Mouse (Mus musculus) cerebellum, postnatal 14 days (tissue): ENCODE measurements around the gene Zfp462.
A peak's percentile ranks its signal among the peaks of the same experiment; 100 is the strongest.
"Not testable (repeated sequence)": the region's sequence is repeated elsewhere in the genome, so short reads cannot be mapped to it uniquely, and the experiment has no call there.

Experiments
- DNase-seq, 2 experiments: peaks; one replicate each; pipeline ENCODE4 v3.0.0; 2021; ENCODE audit warnings: mixed read lengths in 2 of 2

Zfp462 gene

GRCm38 (mm10) chr4:54953657-54954395 lies 9.0 kb downstream of the Zfp462 start:
- DNase-seq = no peak

GRCm38 (mm10) chr4:54954455-54954854 lies 9.6 kb downstream of the Zfp462 start:
- DNase-seq = no peak

- no peak for DNase-seq
These were observed 15.9 kb downstream of the Zfp462 start for GRCm38 (mm10) chr4:54960776-54961175.

GRCm38 (mm10) chr4:54962141-54962540 lies 17.3 kb downstream of the Zfp462 start:
- no peak for DNase-seq

GRCm38 (mm10) chr4:54963551-54963950 lies 18.7 kb downstream of the Zfp462 start:
- DNase-seq = no peak

- no peak for DNase-seq
These were observed 20.4 kb downstream of the Zfp462 start for GRCm38 (mm10) chr4:54965169-54965695.

- DNase-seq = no peak
These were observed 21.4 kb downstream of the Zfp462 start for GRCm38 (mm10) chr4:54966161-54966806.

- no peak for DNase-seq
These were observed 22.3 kb downstream of the Zfp462 start for GRCm38 (mm10) chr4:54967166-54967565.

- no peak for DNase-seq
These were observed 22.9 kb downstream of the Zfp462 start for GRCm38 (mm10) chr4:54967721-54968120.

GRCm38 (mm10) chr4:54969671-54970295 lies 24.9 kb downstream of the Zfp462 start:
- DNase-seq = no peak

- no peak for DNase-seq
These were observed 26.5 kb downstream of the Zfp462 start for GRCm38 (mm10) chr4:54971386-54971785.

GRCm38 (mm10) chr4:54972096-54972495 lies 27.2 kb downstream of the Zfp462 start:
- no peak for DNase-seq

- no peak for DNase-seq
These were observed 28.1 kb downstream of the Zfp462 start for GRCm38 (mm10) chr4:54972827-54973560.

- peak in 1 of 2 experiments; percentile 44 for DNase-seq
These were observed 35.1 kb downstream of the Zfp462 start for GRCm38 (mm10) chr4:54979771-54980472.

- no peak for DNase-seq
These were observed 39.7 kb downstream of the Zfp462 start for GRCm38 (mm10) chr4:54984502-54984901.

- DNase-seq = no peak
These were observed 41.8 kb downstream of the Zfp462 start for GRCm38 (mm10) chr4:54986671-54987070.

- no peak for DNase-seq
These were observed 42.4 kb downstream of the Zfp462 start for GRCm38 (mm10) chr4:54987256-54987655.

GRCm38 (mm10) chr4:54987926-54988325 lies 43.1 kb downstream of the Zfp462 start:
- DNase-seq = no peak

GRCm38 (mm10) chr4:54991973-54992372 lies 47.1 kb downstream of the Zfp462 start:
- no peak for DNase-seq

- DNase-seq = not testable (repeated sequence)
These were observed 48.2 kb downstream of the Zfp462 start for GRCm38 (mm10) chr4:54993001-54993400.

- no peak for DNase-seq
These were observed 50.4 kb downstream of the Zfp462 start for GRCm38 (mm10) chr4:54995258-54995657.

- DNase-seq = no peak
These were observed 51.2 kb downstream of the Zfp462 start for GRCm38 (mm10) chr4:54996064-54996463.
